Mouse (Mus musculus) WW6 (cell line): ENCODE measurements around the gene Arl5b.

Experiments used
- DNase-seq: peaks from one replicate; pipeline ENCODE4 v3.0.0-alpha.2; 2013; ENCODE audit warnings: low read depth, low spot score

Arl5b gene

DNA sequence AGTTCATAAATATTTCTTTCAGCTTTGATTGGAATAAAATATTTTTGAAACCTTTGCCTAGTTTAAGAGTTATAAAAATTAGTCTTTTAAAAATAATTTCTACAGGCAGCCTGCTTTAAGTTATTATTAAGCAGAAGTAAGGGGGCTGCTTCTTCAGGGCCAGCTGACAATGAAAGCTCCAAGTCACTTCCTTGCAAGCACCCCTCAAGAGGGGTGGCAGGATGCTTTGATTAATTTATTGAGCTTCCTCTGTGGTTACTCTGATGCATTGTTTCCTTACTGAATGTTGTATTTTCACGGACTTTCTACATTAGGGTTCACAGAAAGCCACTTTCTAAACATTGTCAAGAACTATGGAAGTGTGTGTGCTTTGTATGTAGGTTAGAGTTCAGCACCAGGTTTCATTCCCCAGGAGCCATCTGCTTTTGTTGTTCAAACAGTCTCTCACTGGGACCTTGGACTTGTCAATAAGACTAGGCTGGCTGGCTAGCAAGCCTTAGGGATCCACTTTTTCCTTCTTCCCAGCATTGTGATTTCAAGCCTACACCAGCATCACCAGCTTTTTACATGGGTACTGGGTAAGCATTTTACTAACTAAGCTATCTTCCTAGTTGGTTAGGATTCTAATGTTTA is 62.7 kb downstream of the Arl5b start:
- no peak for DNase-seq

DNA sequence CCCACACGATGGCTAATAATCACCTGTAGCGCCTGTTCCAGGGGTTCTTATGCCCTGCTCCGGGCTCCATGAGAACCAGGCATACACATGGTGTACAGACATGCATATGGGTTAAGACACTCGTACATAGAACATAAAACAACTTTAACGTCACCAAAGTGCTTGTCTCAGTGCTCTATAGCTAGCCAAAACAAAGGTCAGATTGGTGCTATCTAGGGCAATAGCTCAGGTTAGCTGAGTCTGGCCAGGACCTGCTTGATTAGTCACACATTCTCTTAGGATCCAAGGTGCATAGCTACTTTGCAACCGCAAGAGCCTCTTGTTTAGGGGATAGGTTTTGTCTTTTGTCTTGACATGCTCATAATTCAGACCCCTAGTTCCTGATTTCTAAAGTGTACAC is 63.5 kb downstream of the Arl5b start:
- no peak for DNase-seq

DNA sequence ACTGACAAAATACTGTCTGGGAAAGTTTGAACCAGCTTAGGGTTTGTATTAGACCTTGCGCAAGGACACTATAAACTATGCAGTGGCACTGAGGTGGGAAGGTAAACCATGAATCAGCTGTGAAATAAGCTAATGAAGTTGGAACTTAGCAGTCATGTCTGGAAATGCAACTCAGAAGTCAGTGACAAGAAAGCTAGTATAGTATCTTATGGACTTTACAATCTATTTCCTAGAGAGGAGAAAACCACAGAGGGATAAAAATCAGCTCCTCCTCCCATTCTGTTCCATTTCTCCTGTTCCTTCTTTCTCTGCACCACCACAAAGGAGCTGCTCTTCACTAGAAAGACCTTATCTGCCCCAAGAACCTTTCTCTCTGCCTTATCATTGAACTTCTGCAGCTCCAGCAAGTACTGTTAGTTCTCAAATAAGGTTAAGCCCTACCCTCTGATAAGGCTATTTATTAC is 72.1 kb downstream of the Arl5b start:
- no peak for DNase-seq
